Mouse (Mus musculus): Measurements from ENCODE around the gene Sesn3. TPM values are rescaled to one million over a fixed set of nuclear protein-coding genes. Genes with fewer than 3 reads are reported as not detected.

Sesn3 gene
- polyA plus RNA-seq, 1 experiment from 2014 or later = 14.7 TPM

GRCm38 (mm10) chr9:14364719-14365118 lies 89.9 kb downstream of the Sesn3 start:
- Histone ChIP-seq H3K9me3 (no peaks in the 10 kb centered on the region), H3K27me3 (replicated peaks) (no peaks in the 10 kb centered on the region), H3K27ac (0 out of 2 replicates have a peak overlapping the region, but pooled peaks have one; percentile 0), H3K36me3 (0 out of 2 replicates have a peak, but pooled peaks cover 4% of the 10 kb centered on the region), H3K4me1 (peaks cover 6% of the 10 kb centered on the region; the same call in 1 of the 2 replicates), H3K4me3 (replicated peaks) (no peak overlapping the region), H3K9ac (no peak overlapping the region), H3K4me2 (no peak overlapping the region)
- ATAC-seq (ENCODE audit: insufficient read depth, low FRiP score, low read depth) = no peak
- WGBS = 91% methylated on average over 9 of the region's 9 CpGs

DNA sequence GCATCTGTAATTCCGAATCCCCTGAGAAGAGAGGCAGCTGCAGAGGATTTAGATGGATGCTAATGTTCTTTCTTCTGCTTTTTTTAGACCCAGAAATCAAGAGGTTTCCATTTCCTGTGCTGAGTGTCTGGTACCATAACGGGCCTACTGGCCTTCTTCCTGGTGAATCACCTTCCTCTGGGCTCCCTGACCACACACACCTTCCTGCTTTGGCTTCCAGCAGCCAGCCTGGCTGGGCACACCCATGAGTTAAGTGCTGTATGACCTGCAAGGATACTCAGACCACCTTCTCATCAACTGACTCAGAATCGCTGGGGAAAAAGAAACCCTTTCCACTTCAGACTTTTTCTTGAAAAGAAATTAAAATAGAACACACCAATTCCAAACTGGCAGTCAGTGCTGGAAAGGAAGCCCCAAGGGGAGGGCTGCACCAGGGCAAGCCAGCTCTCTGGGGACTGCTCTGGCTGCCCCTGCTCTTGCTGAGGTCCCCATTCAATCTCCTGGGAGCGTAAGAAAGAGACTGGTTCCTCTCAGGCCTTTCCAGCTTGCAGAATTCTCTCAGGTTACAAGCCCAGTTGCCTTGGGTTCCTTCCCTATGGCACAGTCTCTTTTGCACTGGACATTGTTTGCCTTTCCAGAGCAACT lies 90.7 kb downstream of the Sesn3 start:
- Histone ChIP-seq H3K4me1 (peaks cover 6% of the 10 kb centered on the region; the same call in 1 of the 2 replicates), H3K27ac (0 out of 2 replicates have a peak overlapping the region, but pooled peaks have one; percentile 0), H3K4me2 (no peak overlapping the region), H3K9ac (no peak overlapping the region), H3K9me3 (no peaks in the 10 kb centered on the region), H3K27me3 (replicated peaks) (no peaks in the 10 kb centered on the region), H3K36me3 (0 out of 2 replicates have a peak, but pooled peaks cover 4% of the 10 kb centered on the region), H3K4me3 (replicated peaks) (no peak overlapping the region)
- 52% methylated on average over 4 of the region's 4 CpGs for WGBS
- no peak for ATAC-seq (ENCODE audit: insufficient read depth, low FRiP score, low read depth)

GRCm38 (mm10) chr9:14367850-14368249 lies 93.0 kb downstream of the Sesn3 start:
- Histone ChIP-seq H3K4me1 (peaks cover 6% of the 10 kb centered on the region; the same call in 1 of the 2 replicates), H3K27me3 (replicated peaks) (no peaks in the 10 kb centered on the region), H3K27ac (no peak overlapping the region), H3K9me3 (no peaks in the 10 kb centered on the region), H3K4me2 (no peak overlapping the region), H3K4me3 (replicated peaks) (no peak overlapping the region), H3K36me3 (0 out of 2 replicates have a peak, but pooled peaks cover 4% of the 10 kb centered on the region), H3K9ac (no peak overlapping the region)
- no peak for ATAC-seq (ENCODE audit: insufficient read depth, low FRiP score, low read depth)
- WGBS = 88% methylated on average over 4 of the region's 4 CpGs

DNA sequence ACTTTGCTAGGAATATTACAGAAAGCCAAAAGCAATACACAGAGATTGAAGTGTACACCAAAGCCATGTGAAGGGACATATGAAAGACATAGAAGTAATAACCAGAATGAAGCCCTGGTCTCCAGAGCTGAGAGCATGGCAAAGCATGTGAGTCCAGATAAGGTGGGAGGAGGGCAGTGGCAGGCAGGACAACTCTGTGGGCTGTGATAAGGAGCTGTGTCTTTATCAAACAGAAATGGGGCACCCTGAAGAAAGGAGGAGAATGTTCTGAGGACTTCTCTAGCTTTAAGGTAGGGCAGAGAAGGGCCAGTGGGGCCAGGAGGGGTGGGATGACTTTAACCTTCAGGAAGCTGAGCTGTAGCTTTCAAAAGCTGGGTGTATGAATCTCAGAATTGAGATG lies 94.4 kb downstream of the Sesn3 start:
- H3K9me3 ChIP-seq = no peaks in the 10 kb centered on the region
- peak; percentile 91 for ATAC-seq (ENCODE audit: insufficient read depth, low FRiP score, low read depth)
- H3K4me2 ChIP-seq = no peak overlapping the region
- H3K27ac ChIP-seq = no peak overlapping the region
- no peak overlapping the region for H3K4me3 ChIP-seq (replicated peaks)
- H3K9ac ChIP-seq = no peak overlapping the region
- 0 out of 2 replicates have a peak, but pooled peaks cover 4% of the 10 kb centered on the region for H3K36me3 ChIP-seq
- no peaks in the 10 kb centered on the region for H3K27me3 ChIP-seq (replicated peaks)
- H3K4me1 ChIP-seq = peaks cover 6% of the 10 kb centered on the region; the same call in 1 of the 2 replicates

DNA sequence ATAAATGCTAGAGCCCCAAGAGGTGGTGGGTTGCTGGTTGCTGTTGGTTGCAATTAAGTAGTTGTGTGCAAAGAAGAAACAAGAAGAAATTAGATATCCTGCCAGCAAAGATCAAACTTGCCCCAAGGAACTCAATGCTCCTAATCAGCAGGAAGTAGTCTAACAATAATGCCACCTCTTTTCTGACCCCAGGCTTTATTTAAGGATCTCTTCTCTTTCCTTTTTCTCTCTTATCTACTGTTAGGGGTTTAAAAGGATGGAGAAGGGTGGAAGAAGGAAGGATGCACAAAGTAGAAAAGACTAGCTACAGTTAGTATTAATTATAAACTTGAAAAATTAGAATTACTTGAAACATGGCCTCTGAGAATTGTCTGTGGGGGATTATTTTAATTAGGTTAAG lies 97.6 kb downstream of the Sesn3 start:
- Histone ChIP-seq H3K4me2 (no peak overlapping the region), H3K9ac (no peak overlapping the region), H3K27ac (no peak overlapping the region), H3K9me3 (no peaks in the 10 kb centered on the region), H3K4me3 (replicated peaks) (no peak overlapping the region), H3K36me3 (0 out of 2 replicates have a peak, but pooled peaks cover 4% of the 10 kb centered on the region), H3K4me1 (no peaks in the 10 kb centered on the region), H3K27me3 (replicated peaks) (no peaks in the 10 kb centered on the region)
- ATAC-seq (ENCODE audit: insufficient read depth, low FRiP score, low read depth) = no peak

DNA sequence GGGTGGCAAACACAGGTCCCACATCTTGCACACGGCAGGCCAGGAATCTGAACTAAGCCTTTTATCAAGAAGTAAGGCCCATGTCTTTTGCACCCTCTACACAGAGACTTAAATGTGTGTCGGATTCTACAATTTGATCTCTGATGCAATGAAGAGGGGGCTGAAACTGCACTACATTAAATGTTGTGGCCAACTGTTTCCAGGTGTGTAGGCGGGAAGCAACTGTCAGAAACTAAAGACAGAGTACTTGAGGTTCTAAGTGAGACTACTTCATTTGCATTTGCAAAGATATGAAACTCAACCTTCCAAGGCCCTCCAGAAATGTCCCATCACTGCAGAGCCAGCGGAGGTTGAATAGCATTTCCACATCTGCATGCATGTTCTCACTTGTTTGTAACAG lies 101.3 kb downstream of the Sesn3 start:
- Histone ChIP-seq H3K4me2 (no peak overlapping the region), H3K4me1 (peaks cover 9% of the 10 kb centered on the region; the same call in 1 of the 2 replicates), H3K27me3 (replicated peaks) (no peaks in the 10 kb centered on the region), H3K9me3 (no peaks in the 10 kb centered on the region), H3K36me3 (no peaks in the 10 kb centered on the region), H3K9ac (no peak overlapping the region), H3K4me3 (replicated peaks) (no peak overlapping the region), H3K27ac (no peak overlapping the region)
- ATAC-seq (ENCODE audit: insufficient read depth, low FRiP score, low read depth) = no peak
- 88% methylated on average over 4 of the region's 4 CpGs for WGBS

GRCm38 (mm10) chr9:14378151-14378550 lies 103.3 kb downstream of the Sesn3 start:
- WGBS = 92% methylated on average over 2 of the region's 2 CpGs
- Histone ChIP-seq H3K4me1 (peaks cover 22% of the 10 kb centered on the region), H3K36me3 (no peaks in the 10 kb centered on the region), H3K9ac (no peak overlapping the region), H3K27ac (no peak overlapping the region), H3K4me2 (no peak overlapping the region), H3K4me3 (replicated peaks) (no peak overlapping the region), H3K9me3 (no peaks in the 10 kb centered on the region), H3K27me3 (replicated peaks) (no peaks in the 10 kb centered on the region)
- ATAC-seq (ENCODE audit: insufficient read depth, low FRiP score, low read depth) = no peak

DNA sequence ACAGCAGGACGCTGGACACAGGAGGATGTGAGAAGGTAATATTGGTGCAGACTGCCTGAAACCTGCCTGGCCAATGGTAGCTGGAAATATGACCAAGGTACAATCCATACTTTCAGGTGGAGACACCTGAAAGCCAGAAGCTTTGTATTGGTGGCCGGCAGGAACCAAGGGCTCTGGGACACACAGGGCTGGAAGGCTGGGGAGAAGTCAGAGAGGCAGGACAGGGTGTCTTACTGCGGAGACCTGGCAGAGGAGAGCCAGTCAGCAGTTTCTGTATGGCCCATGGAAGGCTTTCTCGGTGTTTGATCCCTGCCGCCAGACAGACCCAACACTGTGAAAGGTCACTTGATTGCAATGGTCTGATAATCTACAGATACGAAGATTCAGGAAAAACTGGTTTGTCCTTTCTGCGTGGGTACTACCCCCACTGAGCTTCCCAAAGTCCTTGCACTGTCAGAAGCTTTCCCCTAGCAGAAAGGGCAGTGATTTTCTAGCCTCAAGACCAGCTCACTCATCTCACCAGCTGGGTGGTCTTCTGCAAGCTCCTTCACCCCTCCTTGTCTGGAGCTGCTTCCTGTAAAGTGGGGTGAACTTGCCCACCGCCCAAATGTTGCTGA lies 105.0 kb downstream of the Sesn3 start:
- WGBS = 18% methylated on average over 8 of the region's 8 CpGs
- peak overlapping the region; percentile 87 for H3K27ac ChIP-seq
- ATAC-seq (ENCODE audit: insufficient read depth, low FRiP score, low read depth) = no peak

DNA sequence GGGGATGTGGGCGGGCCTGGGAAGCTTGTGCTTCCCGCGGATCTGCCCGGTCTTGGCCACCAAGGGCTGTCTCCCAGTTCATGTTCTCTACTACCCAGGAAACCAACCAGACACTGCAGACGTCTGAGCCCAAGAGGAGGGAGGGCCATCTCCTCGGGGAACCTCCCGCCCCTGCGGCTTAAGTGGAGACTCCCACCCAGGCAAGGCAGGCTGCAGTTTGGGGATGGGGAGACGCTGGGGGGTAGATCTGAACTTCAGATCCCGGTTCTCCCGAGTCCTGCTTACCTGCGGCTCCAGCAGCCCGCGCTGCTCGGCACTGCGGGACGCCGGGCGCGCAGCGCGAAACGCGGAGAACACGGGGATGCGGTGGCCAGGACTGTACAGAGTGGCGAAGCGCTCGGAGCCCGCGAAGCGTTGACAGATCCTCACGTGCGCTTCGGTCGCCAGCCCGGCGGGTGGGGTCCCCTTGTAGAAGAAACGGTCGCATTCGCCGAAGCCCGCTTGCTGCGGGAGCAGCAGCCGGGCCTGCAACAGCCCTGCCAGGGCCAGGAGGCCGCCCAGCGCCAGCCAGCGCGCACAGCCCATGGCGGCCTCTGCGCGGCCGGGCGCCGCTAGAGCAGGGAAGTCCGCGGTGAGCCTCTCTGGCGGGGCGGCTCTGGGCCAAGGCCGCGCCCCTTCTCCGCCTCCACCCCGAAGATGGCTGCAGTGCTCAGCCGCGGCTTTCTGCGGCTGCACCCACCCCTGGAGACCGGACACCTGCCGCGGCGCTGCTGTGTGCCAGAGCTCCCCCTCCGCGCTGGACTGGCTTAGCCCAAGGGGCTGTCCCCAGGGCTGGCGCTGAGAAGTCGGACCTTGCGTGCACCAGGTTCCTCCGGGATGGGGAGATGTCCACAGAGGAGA lies 105.8 kb downstream of the Sesn3 start:
- Histone ChIP-seq H3K4me1 (peaks cover 22% of the 10 kb centered on the region), H3K27me3 (replicated peaks) (no peaks in the 10 kb centered on the region), H3K4me2 (peak overlapping the region; percentile 95), H3K9ac (peak overlapping the region; percentile 76), H3K27ac (peak overlapping the region; percentile 87), H3K4me3 (replicated peaks) (peak overlapping the region; percentile 76), H3K36me3 (no peaks in the 10 kb centered on the region), H3K9me3 (no peaks in the 10 kb centered on the region)
- ATAC-seq (ENCODE audit: insufficient read depth, low FRiP score, low read depth) = peak; percentile 96
- under 1% methylated on average over 75 of the region's 76 CpGs for WGBS

More for the DNA sequence above, 105.0 kb downstream of the Sesn3 start:
- peak overlapping the region; percentile 76 for H3K4me3 ChIP-seq (replicated peaks)
- no peaks in the 10 kb centered on the region for H3K27me3 ChIP-seq (replicated peaks)
- no peaks in the 10 kb centered on the region for H3K9me3 ChIP-seq
- no peaks in the 10 kb centered on the region for H3K36me3 ChIP-seq
- H3K9ac ChIP-seq = peak overlapping the region; percentile 76
- H3K4me1 ChIP-seq = peaks cover 22% of the 10 kb centered on the region
- peak overlapping the region; percentile 95 for H3K4me2 ChIP-seq

- Histone ChIP-seq H3K9me3 (no peaks in the 10 kb centered on the region), H3K4me2 (peak within 1 kb of the TSS; percentile 95), H3K4me1 (peaks cover 22% of the 10 kb centered on the region), H3K9ac (peak within 1 kb of the TSS; percentile 76), H3K4me3 (replicated peaks) (peak within 1 kb of the TSS; percentile 76), H3K36me3 (no peaks in the 10 kb centered on the region), H3K27ac (peak within 1 kb of the TSS; percentile 87), H3K27me3 (replicated peaks) (no peaks in the 10 kb centered on the region)
- WGBS = 5% methylated on average over 8 of the region's 8 CpGs
- ATAC-seq (ENCODE audit: insufficient read depth, low FRiP score, low read depth) = peak; percentile 53
Observed at GRCm38 (mm10) chr9:14381353-14382055, 106.6 kb downstream of the Sesn3 start, which contains the start of gene Endod1. Gene Endod1, minus strand, starts transcription at chr9:14381507.

GRCm38 (mm10) chr9:14382256-14382791 lies 107.5 kb downstream of the Sesn3 start:
- WGBS = 63% methylated on average over 5 of the region's 5 CpGs
- no peaks in the 10 kb centered on the region for H3K36me3 ChIP-seq
- peaks cover 22% of the 10 kb centered on the region for H3K4me1 ChIP-seq
- H3K9me3 ChIP-seq = no peaks in the 10 kb centered on the region
- no peaks in the 10 kb centered on the region for H3K27me3 ChIP-seq (replicated peaks)
- H3K27ac ChIP-seq = no peak overlapping the region; the same call in 1 of the 2 replicates
- peak overlapping the region; percentile 95 for H3K4me2 ChIP-seq
- no peak overlapping the region for H3K9ac ChIP-seq
- no peak overlapping the region for H3K4me3 ChIP-seq (replicated peaks)
- no peak for ATAC-seq (ENCODE audit: insufficient read depth, low FRiP score, low read depth)

All from stomach, embryonic 15.5 days (tissue).